Mouse (Mus musculus) stomach, embryonic 14.5 days (tissue): ENCODE measurements around the gene Cyp4v3. TPM values are rescaled to one million over a fixed set of nuclear protein-coding genes. Genes with fewer than 3 reads are reported as not detected.

Experiments
- ATAC-seq: fragments of 200-750 bp; cut with Nextera tagmentation; 2 replicates; pipeline ENCODE4 v1.8.0; 2017; ENCODE audit warnings: low read depth, moderate TSS enrichment; ENCODE audit not compliant: insufficient number of reproducible peaks, insufficient read depth, low FRiP score
- H3K27ac ChIP-seq: fragments of 300-500 bp; sonication (generic); 2 replicates; pipeline ENCODE4 v1.5.1; 2014; ENCODE audit warnings: mild to moderate bottlenecking, low read length, moderate library complexity, mixed read lengths
- H3K27me3 ChIP-seq: fragments of 300-500 bp; sonication (generic); 2 replicates; pipeline ENCODE4 v1.6.1; 2014; ENCODE audit warnings: low read length, control low read depth, mixed read lengths; ENCODE audit not compliant: control insufficient read depth, insufficient read depth
- H3K36me3 ChIP-seq: fragments of 300-500 bp; sonication (generic); 2 replicates; pipeline ENCODE4 v1.6.1; 2014; ENCODE audit warnings: mild to moderate bottlenecking, control low read depth, low read length, moderate library complexity, mixed read lengths; ENCODE audit not compliant: control insufficient read depth, insufficient read depth
- H3K4me1 ChIP-seq: fragments of 300-500 bp; sonication (generic); 2 replicates; pipeline ENCODE4 v1.6.1; 2014; ENCODE audit warnings: low read length, control low read depth, mixed read lengths; ENCODE audit not compliant: control insufficient read depth, insufficient read depth
- H3K4me2 ChIP-seq: fragments of 300-500 bp; sonication (generic); replicated peaks from 2 replicates; pipeline ENCODE4 v1.6.1; 2014; ENCODE audit warnings: low read depth, low read length, control low read depth
- H3K4me3 ChIP-seq: fragments of 300-500 bp; sonication (generic); 2 replicates; pipeline ENCODE4 v1.5.1; 2014; ENCODE audit warnings: low read depth, low read length, control low read depth
- H3K9ac ChIP-seq: fragments of 300-500 bp; sonication (generic); replicated peaks from 2 replicates; pipeline ENCODE4 v1.6.1; 2014; ENCODE audit warnings: low read depth, mild to moderate bottlenecking, control low read depth, low read length, moderate library complexity, mixed read lengths
- H3K9me3 ChIP-seq: fragments of 300-500 bp; sonication (generic); 2 replicates; pipeline ENCODE4 v1.6.1; 2016; ENCODE audit warnings: low read depth, low read length, control low read depth; ENCODE audit not compliant: control insufficient read depth
- WGBS: fragments of 180-500 bp; shearing (Covaris S2); extraction: QIAGEN DNeasy Blood & Tissue Kit; methylation state at CpG from one replicate; pipeline ENCODE4 v1.1.7; 2014; 5-methylcytosine and 5-hydroxymethylcytosine counted together
- polyA plus RNA-seq: library from polyadenylated mRNA; unstranded; fragments of >200 nt; fragmentation: Nextera tagmentation; extraction: Ambion mirVana; gene quantifications from 2 replicates; pipeline ENCODE4 v1.2.1, GENCODE M21; 2014

Cyp4v3 gene
- 3.3 and 4.1 TPM in 2 replicates for polyA plus RNA-seq

DNA sequence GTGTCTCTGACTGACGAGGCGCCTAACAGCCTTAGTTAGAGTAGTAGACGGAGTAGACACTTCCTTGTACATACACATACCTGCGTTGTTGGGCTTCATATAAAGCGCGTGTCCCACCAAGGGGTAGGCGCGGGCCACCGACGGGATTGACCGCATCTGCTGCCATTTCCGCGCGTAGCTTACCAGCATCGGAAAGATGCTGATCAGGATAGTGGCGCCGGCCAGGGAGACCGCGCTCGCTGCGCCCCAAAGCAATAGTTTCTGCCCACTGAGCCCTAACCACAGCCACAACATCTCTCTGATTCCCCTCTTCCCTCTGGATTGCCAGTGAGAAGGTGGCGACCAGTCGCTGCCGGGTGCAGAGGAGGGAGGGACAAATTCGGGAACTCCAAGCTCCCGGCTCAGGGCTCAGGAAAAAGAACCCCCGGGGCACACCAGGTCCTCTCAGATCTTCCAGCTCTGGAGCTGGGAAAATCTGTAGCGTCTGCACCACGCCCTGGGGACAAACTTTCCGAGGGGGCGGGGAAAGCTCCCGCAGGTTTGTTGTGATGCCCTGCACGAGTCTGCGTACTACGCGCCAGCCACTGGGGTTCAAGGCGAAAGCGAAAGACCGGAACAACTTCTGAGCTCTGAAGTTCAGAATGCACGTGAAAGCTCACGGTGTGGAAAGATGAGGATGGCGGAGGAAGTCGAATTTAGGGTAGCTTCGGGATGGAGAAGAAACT is at the start of gene Cyp4v3:
TSS of gene Cyp4v3 (minus strand) at position 532 of the 725 bp plus-strand sequence.
- Histone ChIP-seq H3K27me3 (no peaks in the 10 kb centered on the region), H3K36me3 (no peaks in the 10 kb centered on the region), H3K4me2 (peak within 1 kb of the TSS; percentile 72), H3K4me3 (peak within 1 kb of the TSS; percentile 72), H3K9me3 (no peaks in the 10 kb centered on the region), H3K27ac (no peak within 1 kb of the TSS), H3K4me1 (peaks cover 5% of the 10 kb centered on the region; the same call in 1 of the 2 replicates), H3K9ac (peak within 1 kb of the TSS; percentile 41)
- ATAC-seq = peak; percentile 82
- under 1% methylated on average over 44 of the region's 44 CpGs for WGBS

DNA sequence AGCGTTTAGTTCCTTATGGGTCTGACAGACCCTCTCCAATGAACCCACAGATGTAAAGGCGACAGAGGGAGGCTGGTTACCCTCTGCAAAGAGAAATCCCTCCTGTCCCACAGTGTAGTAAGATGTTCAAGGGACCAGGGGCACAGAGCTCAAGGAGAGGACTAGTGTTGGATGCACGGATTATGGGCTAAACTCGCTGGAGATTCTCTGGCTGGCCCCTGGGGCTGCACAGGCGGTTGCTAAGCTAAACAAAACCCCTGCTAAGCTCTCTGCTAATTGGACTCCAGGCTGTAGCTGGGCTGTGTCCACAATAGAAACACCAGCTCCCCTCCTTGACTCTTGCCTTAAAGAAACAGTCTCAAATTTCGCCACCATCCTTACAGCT is 48.9 kb upstream of the Cyp4v3 start, which contains the start of gene Fam149a:
TSS of gene Fam149a (minus strand) at position 329 of the 385 bp plus-strand sequence.
- peak within 1 kb of the TSS; percentile 85 for H3K4me2 ChIP-seq
- peak within 1 kb of the TSS; percentile 32 for H3K4me3 ChIP-seq
- H3K9me3 ChIP-seq = no peaks in the 10 kb centered on the region
- H3K27ac ChIP-seq = no peak within 1 kb of the TSS
- WGBS = 4% methylated on average over 6 of the region's 6 CpGs
- no peaks in the 10 kb centered on the region for H3K36me3 ChIP-seq
- peak within 1 kb of the TSS; percentile 33; the same call in 1 of the 2 replicates for H3K9ac ChIP-seq
- peak; percentile 58; the same call in 1 of the 2 replicates for ATAC-seq
- peaks cover 9% of the 10 kb centered on the region; the same call in 1 of the 2 replicates for H3K4me1 ChIP-seq
- peaks cover 5% of the 10 kb centered on the region; the same call in 1 of the 2 replicates for H3K27me3 ChIP-seq

GRCm38 (mm10) chr8:45381075-45381962 is 48.3 kb upstream of the Cyp4v3 start:
- no peak overlapping the region for H3K27ac ChIP-seq
- H3K4me3 ChIP-seq = peak overlapping the region; percentile 32
- H3K27me3 ChIP-seq = peaks cover 5% of the 10 kb centered on the region; the same call in 1 of the 2 replicates
- peak; percentile 42; the same call in 1 of the 2 replicates for ATAC-seq
- peaks cover 9% of the 10 kb centered on the region; the same call in 1 of the 2 replicates for H3K4me1 ChIP-seq
- WGBS = 4% methylated on average over 38 of the region's 38 CpGs
- H3K36me3 ChIP-seq = no peaks in the 10 kb centered on the region
- peak overlapping the region; percentile 33; the same call in 1 of the 2 replicates for H3K9ac ChIP-seq
- H3K4me2 ChIP-seq = peak overlapping the region; percentile 85
- no peaks in the 10 kb centered on the region for H3K9me3 ChIP-seq

DNA sequence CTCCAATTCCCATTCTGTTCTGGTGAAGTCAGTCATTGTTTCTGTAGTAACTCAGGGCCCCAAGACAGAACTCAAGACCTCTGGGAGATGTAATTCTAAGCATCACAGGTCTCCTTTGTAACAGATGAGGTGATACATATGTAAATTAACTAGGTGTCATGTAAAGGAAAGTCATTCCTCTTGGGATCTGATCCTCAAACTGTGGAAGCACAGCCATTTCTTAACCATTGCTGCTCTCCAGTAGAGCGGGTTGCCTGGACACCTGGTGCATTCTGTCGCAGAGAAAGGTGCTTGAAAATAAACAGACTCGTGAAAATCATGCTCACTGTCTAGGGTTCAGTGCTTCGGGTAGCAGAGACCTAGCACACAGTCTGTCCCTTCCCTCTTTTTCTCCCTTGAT is 47.6 kb upstream of the Cyp4v3 start:
- ATAC-seq = no peak
- 19% methylated on average over 4 of the region's 4 CpGs for WGBS
- H3K36me3 ChIP-seq = no peaks in the 10 kb centered on the region
- H3K4me1 ChIP-seq = peaks cover 9% of the 10 kb centered on the region; the same call in 1 of the 2 replicates
- H3K27me3 ChIP-seq = peaks cover 5% of the 10 kb centered on the region; the same call in 1 of the 2 replicates
- H3K4me3 ChIP-seq = no peak overlapping the region
- no peak overlapping the region for H3K9ac ChIP-seq
- H3K27ac ChIP-seq = no peak overlapping the region
- H3K4me2 ChIP-seq = no peak overlapping the region
- no peaks in the 10 kb centered on the region for H3K9me3 ChIP-seq

GRCm38 (mm10) chr8:45374071-45374470 is 41.1 kb upstream of the Cyp4v3 start:
- no peak overlapping the region for H3K9ac ChIP-seq
- no peak overlapping the region for H3K4me2 ChIP-seq
- H3K27me3 ChIP-seq = no peaks in the 10 kb centered on the region
- no peak overlapping the region for H3K4me3 ChIP-seq
- H3K27ac ChIP-seq = no peak overlapping the region
- 76% methylated on average over 3 of the region's 3 CpGs for WGBS
- no peaks in the 10 kb centered on the region for H3K36me3 ChIP-seq
- no peaks in the 10 kb centered on the region for H3K4me1 ChIP-seq
- no peak for ATAC-seq
- no peaks in the 10 kb centered on the region for H3K9me3 ChIP-seq

DNA sequence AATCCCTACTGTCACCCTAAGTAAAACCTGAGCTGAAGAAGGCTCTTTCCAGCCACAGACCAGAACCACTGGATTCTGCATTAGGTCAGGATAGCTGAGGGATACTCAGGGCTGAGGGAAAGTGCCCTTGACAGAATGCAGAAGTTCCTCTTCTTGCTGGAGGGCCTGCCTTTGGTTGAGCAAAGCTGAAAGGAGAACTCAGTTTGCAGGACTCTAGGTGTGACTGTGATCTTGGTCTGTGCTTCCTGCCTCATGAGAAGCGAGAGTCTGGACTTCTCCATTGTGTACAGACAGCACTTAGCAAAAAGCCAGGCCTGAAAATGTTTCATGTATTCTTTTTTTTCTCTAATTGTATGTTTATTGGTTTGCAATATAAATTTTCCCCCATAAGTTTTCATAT is 34.1 kb upstream of the Cyp4v3 start:
- 93% methylated on average over 1 of the region's 1 CpGs for WGBS
- Histone ChIP-seq H3K4me1 (no peaks in the 10 kb centered on the region), H3K27ac (no peak overlapping the region), H3K4me2 (no peak overlapping the region), H3K9me3 (no peaks in the 10 kb centered on the region), H3K36me3 (no peaks in the 10 kb centered on the region), H3K4me3 (no peak overlapping the region), H3K27me3 (no peaks in the 10 kb centered on the region), H3K9ac (no peak overlapping the region)
- ATAC-seq = no peak

GRCm38 (mm10) chr8:45363220-45363619 is 30.2 kb upstream of the Cyp4v3 start:
- no peak for ATAC-seq

DNA sequence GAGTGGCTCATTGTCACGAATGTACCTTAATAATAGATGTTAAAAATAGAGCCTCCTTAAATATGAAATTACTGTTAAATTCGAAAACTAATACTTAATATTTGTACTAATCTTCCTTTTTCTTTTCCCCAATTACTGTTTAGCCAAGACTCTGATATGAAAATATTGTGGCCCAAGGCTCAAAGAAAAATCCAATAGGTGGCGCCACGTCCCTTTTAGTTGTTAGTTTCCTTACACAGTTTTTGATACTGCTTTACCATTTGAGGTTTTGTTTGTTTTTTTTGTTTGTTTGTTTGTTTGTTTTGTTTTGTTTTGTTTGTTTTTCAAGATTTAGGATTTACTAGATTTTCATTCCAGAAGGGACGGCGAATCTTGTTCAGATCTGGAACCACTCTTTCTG is 29.3 kb upstream of the Cyp4v3 start:
- ATAC-seq = no peak
- Histone ChIP-seq H3K27ac (no peak overlapping the region), H3K27me3 (no peaks in the 10 kb centered on the region), H3K9me3 (no peaks in the 10 kb centered on the region), H3K4me1 (0 out of 2 replicates have a peak, but pooled peaks cover 2% of the 10 kb centered on the region), H3K4me3 (no peak overlapping the region), H3K9ac (no peak overlapping the region), H3K4me2 (no peak overlapping the region), H3K36me3 (no peaks in the 10 kb centered on the region)
- 67% methylated on average over 6 of the region's 6 CpGs for WGBS

More at GRCm38 (mm10) chr8:45363220-45363619, 30.2 kb upstream of the Cyp4v3 start:
- Histone ChIP-seq H3K36me3 (no peaks in the 10 kb centered on the region), H3K27ac (no peak overlapping the region), H3K4me2 (no peak overlapping the region), H3K9ac (no peak overlapping the region), H3K9me3 (no peaks in the 10 kb centered on the region), H3K4me1 (no peaks in the 10 kb centered on the region), H3K27me3 (no peaks in the 10 kb centered on the region), H3K4me3 (no peak overlapping the region)
- 49% methylated on average over 1 of the region's 1 CpGs for WGBS
